Mouse (Mus musculus): ENCODE measurements around the gene Nkd2. TPM values are rescaled to one million over a fixed set of nuclear protein-coding genes. Genes with fewer than 3 reads are reported as not detected.

Nkd2 gene
- polyA plus RNA-seq, 1 experiment from 2014 or later = 18.1 TPM

DNA sequence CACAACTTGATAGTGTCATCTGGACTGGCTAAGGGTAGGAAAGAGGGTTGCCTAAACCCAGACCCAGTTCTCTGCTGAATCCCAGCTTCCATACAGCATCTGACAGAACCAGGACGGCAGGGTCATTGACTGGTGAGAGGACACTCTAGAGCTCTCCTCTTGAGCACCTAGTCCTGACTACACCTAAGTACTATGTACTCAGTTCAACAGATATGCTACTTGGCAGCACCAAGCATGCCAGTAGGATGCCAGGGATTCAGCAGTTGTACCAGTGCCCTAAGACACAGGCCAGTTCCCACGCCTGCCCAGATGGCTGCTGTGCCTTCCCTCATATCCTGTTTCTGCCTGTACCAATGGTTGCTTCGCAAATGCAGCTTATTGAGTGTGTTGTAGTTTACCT lies 34.5 kb downstream of the Nkd2 start:
- Histone ChIP-seq H3K9me3 (no peaks in the 10 kb centered on the region), H3K27me3 (ENCODE audit: insufficient read depth, poor library complexity, severe bottlenecking) (no peaks in the 10 kb centered on the region), H3K36me3 (peaks cover 98% of the 10 kb centered on the region), H3K4me1 (replicated peaks) (peaks cover 7% of the 10 kb centered on the region), H3K4me3 (no peak overlapping the region), H3K27ac (no peak overlapping the region)
- DNase-seq (ENCODE audit: low spot score) = no peak
- WGBS = 93% methylated on average over 3 of the region's 3 CpGs

DNA sequence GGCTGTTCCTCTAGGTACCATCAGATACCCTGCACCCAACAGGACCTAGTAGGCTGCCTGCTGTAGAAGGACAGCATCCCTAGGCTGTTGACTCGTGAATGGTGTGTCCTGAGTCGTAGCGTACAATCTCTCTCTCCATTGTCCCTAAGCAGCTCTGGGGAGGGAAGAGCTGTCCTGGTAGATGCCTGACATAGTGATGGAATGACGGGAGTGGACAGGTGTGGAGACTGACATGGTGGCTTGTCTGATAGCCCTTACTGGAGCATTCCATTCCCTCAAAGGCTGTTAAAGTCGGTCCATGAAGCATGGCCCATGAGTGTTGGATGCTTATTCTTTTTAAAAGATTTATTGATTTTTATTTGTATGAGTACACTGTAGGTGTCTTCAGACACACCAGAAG lies 42.5 kb downstream of the Nkd2 start:
- Histone ChIP-seq H3K4me3 (no peak overlapping the region), H3K4me1 (replicated peaks) (no peaks in the 10 kb centered on the region), H3K27ac (no peak overlapping the region), H3K27me3 (ENCODE audit: insufficient read depth, poor library complexity, severe bottlenecking) (no peaks in the 10 kb centered on the region), H3K9me3 (no peaks in the 10 kb centered on the region), H3K36me3 (peaks cover 100% of the 10 kb centered on the region)
- 94% methylated on average over 5 of the region's 5 CpGs for WGBS
- no peak for DNase-seq (ENCODE audit: low spot score)

- no peak overlapping the region for H3K4me3 ChIP-seq
- H3K36me3 ChIP-seq = peaks cover 100% of the 10 kb centered on the region
- no peak overlapping the region for H3K27ac ChIP-seq
- no peak for DNase-seq (ENCODE audit: low spot score)
- no peaks in the 10 kb centered on the region for H3K27me3 ChIP-seq (ENCODE audit: insufficient read depth, poor library complexity, severe bottlenecking)
- H3K4me1 ChIP-seq (replicated peaks) = no peaks in the 10 kb centered on the region
- H3K9me3 ChIP-seq = no peaks in the 10 kb centered on the region
- WGBS = 90% methylated on average over 8 of the region's 8 CpGs
Measured at GRCm38 (mm10) chr13:73803450-73804178, 43.8 kb downstream of the Nkd2 start.

DNA sequence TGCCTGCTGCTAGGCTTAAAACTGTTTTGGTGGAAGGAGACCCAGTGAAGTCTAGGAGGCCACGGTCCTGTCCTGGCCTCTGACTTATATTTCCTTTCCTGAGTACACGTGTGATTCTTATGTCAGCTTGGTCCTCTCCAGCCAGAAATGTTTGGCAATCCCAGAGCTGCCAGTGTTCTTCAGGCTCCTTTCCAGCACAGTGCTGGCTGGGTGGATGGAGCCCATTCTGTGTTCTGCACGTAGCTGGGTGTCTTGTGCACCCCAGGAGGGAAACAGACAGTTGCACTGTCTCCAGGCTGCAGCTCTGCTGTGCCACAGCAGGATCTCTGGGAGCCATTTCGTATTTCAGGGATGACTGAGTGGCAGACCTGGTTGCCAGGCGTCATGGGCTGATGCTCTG lies 48.3 kb downstream of the Nkd2 start:
- DNase-seq (ENCODE audit: low spot score) = no peak
- no peaks in the 10 kb centered on the region for H3K9me3 ChIP-seq
- H3K4me1 ChIP-seq (replicated peaks) = no peaks in the 10 kb centered on the region
- 89% methylated on average over 5 of the region's 5 CpGs for WGBS
- no peaks in the 10 kb centered on the region for H3K27me3 ChIP-seq (ENCODE audit: insufficient read depth, poor library complexity, severe bottlenecking)
- no peak overlapping the region for H3K4me3 ChIP-seq
- H3K36me3 ChIP-seq = peaks cover 100% of the 10 kb centered on the region
- no peak overlapping the region for H3K27ac ChIP-seq

GRCm38 (mm10) chr13:73793171-73793570 lies 54.3 kb downstream of the Nkd2 start:
- WGBS = 87% methylated on average over 5 of the region's 5 CpGs
- no peaks in the 10 kb centered on the region for H3K4me1 ChIP-seq (replicated peaks)
- no peak overlapping the region for H3K27ac ChIP-seq
- no peak for DNase-seq (ENCODE audit: low spot score)
- no peak overlapping the region for H3K4me3 ChIP-seq
- no peaks in the 10 kb centered on the region for H3K9me3 ChIP-seq
- H3K27me3 ChIP-seq (ENCODE audit: insufficient read depth, poor library complexity, severe bottlenecking) = no peaks in the 10 kb centered on the region
- H3K36me3 ChIP-seq = peaks cover 99% of the 10 kb centered on the region

DNA sequence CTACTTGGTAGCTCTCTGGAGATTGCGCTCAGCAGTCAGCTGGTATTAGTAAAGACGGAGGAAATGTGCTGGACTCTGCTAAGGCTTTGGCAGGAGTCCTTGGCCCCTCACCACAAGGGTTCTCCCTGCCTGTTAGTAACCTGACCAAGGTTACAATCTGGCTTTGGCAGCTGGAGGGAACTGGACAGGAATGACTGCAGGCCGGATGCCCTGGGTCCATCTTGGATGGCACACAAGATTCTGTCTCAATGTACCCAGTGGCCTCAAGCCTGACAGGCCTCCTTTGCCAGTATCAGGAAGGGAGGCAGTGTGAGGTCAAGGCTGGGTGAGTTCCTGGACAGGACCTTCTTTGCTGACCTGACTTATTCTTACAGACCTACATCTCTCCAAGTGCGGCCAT lies 55.3 kb downstream of the Nkd2 start:
- H3K36me3 ChIP-seq = peaks cover 99% of the 10 kb centered on the region
- H3K4me1 ChIP-seq (replicated peaks) = no peaks in the 10 kb centered on the region
- no peak for DNase-seq (ENCODE audit: low spot score)
- 96% methylated on average over 4 of the region's 4 CpGs for WGBS
- no peaks in the 10 kb centered on the region for H3K9me3 ChIP-seq
- H3K4me3 ChIP-seq = no peak overlapping the region
- H3K27me3 ChIP-seq (ENCODE audit: insufficient read depth, poor library complexity, severe bottlenecking) = no peaks in the 10 kb centered on the region
- H3K27ac ChIP-seq = no peak overlapping the region

- WGBS = 51% methylated on average over 5 of the region's 5 CpGs
Measured at GRCm38 (mm10) chr13:73782486-73782885, 64.9 kb downstream of the Nkd2 start.

GRCm38 (mm10) chr13:73777578-73777977 lies 69.9 kb downstream of the Nkd2 start:
- no peak for DNase-seq (ENCODE audit: low spot score)
- no peaks in the 10 kb centered on the region for H3K27me3 ChIP-seq (ENCODE audit: insufficient read depth, poor library complexity, severe bottlenecking)
- H3K36me3 ChIP-seq = peaks cover 59% of the 10 kb centered on the region
- H3K4me1 ChIP-seq (replicated peaks) = peaks cover 38% of the 10 kb centered on the region
- no peak overlapping the region for H3K27ac ChIP-seq
- WGBS = 90% methylated on average over 3 of the region's 3 CpGs
- H3K9me3 ChIP-seq = no peaks in the 10 kb centered on the region
- no peak overlapping the region for H3K4me3 ChIP-seq

More at GRCm38 (mm10) chr13:73782486-73782885, 64.9 kb downstream of the Nkd2 start:
- H3K27me3 ChIP-seq (ENCODE audit: insufficient read depth, poor library complexity, severe bottlenecking) = no peaks in the 10 kb centered on the region
- H3K27ac ChIP-seq = no peak overlapping the region
- H3K4me3 ChIP-seq = no peak overlapping the region
- peaks cover 21% of the 10 kb centered on the region for H3K4me1 ChIP-seq (replicated peaks)
- no peaks in the 10 kb centered on the region for H3K9me3 ChIP-seq
- no peak for DNase-seq (ENCODE audit: low spot score)
- H3K36me3 ChIP-seq = peaks cover 73% of the 10 kb centered on the region

DNA sequence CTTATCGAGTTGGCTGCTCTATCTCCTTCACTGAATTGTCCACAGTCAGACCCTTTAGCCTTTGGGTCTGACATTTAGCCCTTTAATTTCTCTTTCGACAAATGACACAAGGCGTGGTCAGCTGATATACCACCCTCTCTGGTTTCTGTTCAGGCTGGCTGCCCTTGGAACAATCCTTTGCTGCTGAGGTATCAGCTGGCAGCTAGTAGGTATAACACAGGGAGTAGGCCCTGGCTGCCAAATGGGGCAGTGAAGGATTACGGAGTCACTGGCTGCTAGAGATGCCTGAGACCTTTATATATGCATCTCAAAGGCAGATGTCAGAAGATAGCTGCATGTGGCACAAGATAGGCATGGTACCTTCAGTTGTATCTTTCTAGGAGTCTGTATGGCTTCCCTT lies 71.6 kb downstream of the Nkd2 start:
- peaks cover 42% of the 10 kb centered on the region for H3K4me1 ChIP-seq (replicated peaks)
- no peaks in the 10 kb centered on the region for H3K27me3 ChIP-seq (ENCODE audit: insufficient read depth, poor library complexity, severe bottlenecking)
- no peaks in the 10 kb centered on the region for H3K9me3 ChIP-seq
- no peak overlapping the region for H3K4me3 ChIP-seq
- peaks cover 59% of the 10 kb centered on the region for H3K36me3 ChIP-seq
- no peak for DNase-seq (ENCODE audit: low spot score)
- 87% methylated on average over 4 of the region's 4 CpGs for WGBS
- no peak overlapping the region for H3K27ac ChIP-seq

DNA sequence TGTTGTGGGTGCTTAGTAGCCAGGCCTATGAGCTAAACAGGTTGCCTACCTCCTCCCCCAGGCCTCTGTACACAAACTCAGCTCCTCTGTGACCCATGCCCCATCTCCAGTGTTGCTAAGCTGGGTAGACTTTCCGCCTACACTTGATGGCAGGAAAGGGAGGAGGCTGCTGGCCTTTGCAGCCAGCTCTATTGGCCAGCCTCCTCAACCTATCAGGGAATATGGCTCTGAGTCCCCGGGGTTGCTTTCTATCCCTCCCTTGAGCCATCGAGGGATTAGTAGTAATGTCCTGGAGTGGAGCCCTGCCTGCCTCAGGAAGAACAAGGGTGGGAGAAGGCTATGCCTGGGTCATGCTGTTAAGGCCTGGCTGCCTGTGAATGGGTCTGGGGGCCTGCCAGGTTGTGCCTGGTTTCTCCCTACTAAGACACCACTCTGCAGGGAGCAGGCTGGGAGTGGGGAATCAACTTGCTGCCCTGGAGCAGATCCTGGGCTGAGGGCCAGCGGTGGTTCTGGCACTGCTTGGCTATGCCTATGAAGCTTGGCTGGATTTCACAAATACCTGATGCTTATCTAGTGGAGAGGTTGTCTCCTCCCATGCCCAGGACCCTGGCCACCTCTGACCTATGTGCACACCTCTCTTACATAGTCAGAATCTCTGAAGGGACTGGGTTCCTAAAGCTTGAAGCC lies 73.8 kb downstream of the Nkd2 start:
- Histone ChIP-seq H3K36me3 (peaks cover 57% of the 10 kb centered on the region), H3K27ac (peak overlapping the region; percentile 3; the same call in 1 of the 2 replicates), H3K27me3 (ENCODE audit: insufficient read depth, poor library complexity, severe bottlenecking) (no peaks in the 10 kb centered on the region), H3K4me3 (no peak overlapping the region), H3K4me1 (replicated peaks) (peaks cover 56% of the 10 kb centered on the region), H3K9me3 (no peaks in the 10 kb centered on the region)
- WGBS = 72% methylated on average over 4 of the region's 4 CpGs
- no peak for DNase-seq (ENCODE audit: low spot score)

- H3K4me3 ChIP-seq = no peak overlapping the region
- no peaks in the 10 kb centered on the region for H3K9me3 ChIP-seq
- peaks cover 65% of the 10 kb centered on the region for H3K4me1 ChIP-seq (replicated peaks)
- H3K27me3 ChIP-seq (ENCODE audit: insufficient read depth, poor library complexity, severe bottlenecking) = no peaks in the 10 kb centered on the region
- H3K27ac ChIP-seq = peak overlapping the region; percentile 13; the same call in 1 of the 2 replicates
- WGBS = 62% methylated on average over 2 of the region's 2 CpGs
- no peak for DNase-seq (ENCODE audit: low spot score)
- H3K36me3 ChIP-seq = peaks cover 64% of the 10 kb centered on the region
Measured at GRCm38 (mm10) chr13:73772655-73773054, 74.8 kb downstream of the Nkd2 start.

GRCm38 (mm10) chr13:73771131-73771530 lies 76.3 kb downstream of the Nkd2 start:
- Histone ChIP-seq H3K27me3 (ENCODE audit: insufficient read depth, poor library complexity, severe bottlenecking) (no peaks in the 10 kb centered on the region), H3K4me3 (no peak overlapping the region), H3K27ac (no peak overlapping the region), H3K9me3 (no peaks in the 10 kb centered on the region), H3K4me1 (replicated peaks) (peaks cover 81% of the 10 kb centered on the region), H3K36me3 (peaks cover 77% of the 10 kb centered on the region)
- 35% methylated on average over 3 of the region's 3 CpGs for WGBS
- no peak for DNase-seq (ENCODE audit: low spot score)

- Histone ChIP-seq H3K27ac (peak overlapping the region; percentile 31; the same call in 1 of the 2 replicates), H3K36me3 (peaks cover 73% of the 10 kb centered on the region), H3K4me3 (no peak overlapping the region), H3K27me3 (ENCODE audit: insufficient read depth, poor library complexity, severe bottlenecking) (no peaks in the 10 kb centered on the region), H3K4me1 (replicated peaks) (peaks cover 91% of the 10 kb centered on the region), H3K9me3 (no peaks in the 10 kb centered on the region)
- no peak for DNase-seq (ENCODE audit: low spot score)
- WGBS = 80% methylated on average over 4 of the region's 4 CpGs
Measured at GRCm38 (mm10) chr13:73769916-73770682, 77.3 kb downstream of the Nkd2 start.

All from hindbrain, embryonic 10.5 days (tissue).